Mouse (Mus musculus): Measurements from ENCODE around the gene Tbxa2r.

Tbxa2r gene

GRCm38 (mm10) chr10:81365073-81365472, 36.5 kb downstream of the Tbxa2r start:
- no peak for DNase-seq (ENCODE audit: low spot score in 2 of 2)

DNA sequence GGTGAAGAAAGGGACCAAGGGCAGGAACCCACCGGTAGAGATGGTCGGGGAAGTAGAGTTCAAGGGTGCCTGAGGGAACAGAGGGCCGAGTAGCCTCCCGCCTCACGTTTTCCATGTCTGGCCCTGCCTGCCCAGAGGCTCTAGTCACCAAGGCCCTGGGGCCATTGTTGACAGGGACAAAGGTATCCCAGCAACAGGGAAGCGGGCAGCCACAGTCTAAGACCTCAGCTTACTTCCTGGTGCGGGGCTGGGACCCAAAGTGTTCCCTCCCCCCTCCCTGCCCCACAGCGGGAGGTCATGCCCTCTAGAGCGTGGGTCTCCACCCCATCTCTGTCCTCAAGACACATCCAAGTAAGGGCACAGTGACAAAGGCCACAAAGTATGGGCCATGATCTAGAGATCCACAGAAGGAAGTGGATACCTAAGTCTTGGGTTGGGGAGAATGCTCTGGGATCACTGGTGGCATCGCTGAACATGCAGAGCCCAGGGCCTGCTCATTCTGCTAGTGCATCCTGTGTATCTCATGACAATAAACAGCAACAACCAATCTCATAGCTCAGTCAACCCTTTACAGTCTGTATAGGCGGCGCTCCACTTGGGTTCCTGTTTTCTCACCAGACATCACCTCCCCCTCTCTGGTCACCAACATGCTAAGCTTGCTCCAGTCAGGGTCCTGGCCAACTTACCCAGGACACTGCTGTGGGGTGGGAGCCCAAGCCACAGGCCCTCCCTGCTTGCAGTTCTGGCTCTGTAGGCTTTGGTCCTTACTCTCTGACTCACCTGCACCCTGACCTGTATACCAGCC, 37.3 kb downstream of the Tbxa2r start, which contains the start of gene 4930404N11Rik:
Gene 4930404N11Rik (minus strand): TSS at position 145 of the 805 bp plus-strand sequence.
- DNase-seq (ENCODE audit: low spot score in 2 of 2) = no peak

DNA sequence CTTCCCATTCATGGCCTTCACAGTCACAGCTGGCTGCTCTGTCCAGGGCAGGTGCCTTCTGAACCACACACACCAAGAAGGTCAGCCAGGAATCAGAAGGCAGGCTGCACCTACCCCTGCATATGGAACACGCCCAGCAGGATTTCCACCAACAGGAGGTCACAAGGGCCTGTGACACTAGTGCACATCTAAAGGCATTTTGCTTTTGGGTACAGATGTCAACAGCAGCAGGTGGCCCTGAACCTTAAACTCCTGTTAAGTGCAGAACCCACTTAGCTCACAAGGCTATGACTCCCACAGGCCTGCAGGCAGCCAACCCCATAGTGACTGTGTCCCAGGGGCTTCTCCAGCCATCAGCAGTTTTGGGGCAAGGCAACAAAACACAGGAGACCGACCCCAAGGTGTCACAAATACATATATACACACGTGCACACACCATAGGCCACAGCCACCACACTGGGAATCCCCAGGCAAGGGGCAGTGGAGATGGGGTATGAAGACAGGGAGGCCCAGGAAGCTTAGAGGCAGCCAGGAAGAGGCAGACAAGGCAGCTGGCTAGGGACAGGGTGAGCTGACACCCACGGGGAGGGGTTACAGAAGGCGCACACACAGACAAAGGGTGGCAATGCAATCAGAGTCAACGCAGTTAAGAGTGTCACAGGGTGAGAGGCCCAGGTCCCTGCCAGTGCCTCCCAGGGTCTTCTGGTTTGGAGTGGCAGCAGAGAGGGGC, 38.1 kb downstream of the Tbxa2r start:
- DNase-seq (ENCODE audit: low spot score in 2 of 2) = no peak

- no peak for DNase-seq (ENCODE audit: low spot score in 2 of 2)
These were observed 38.6 kb downstream of the Tbxa2r start for GRCm38 (mm10) chr10:81367207-81367495.

DNA sequence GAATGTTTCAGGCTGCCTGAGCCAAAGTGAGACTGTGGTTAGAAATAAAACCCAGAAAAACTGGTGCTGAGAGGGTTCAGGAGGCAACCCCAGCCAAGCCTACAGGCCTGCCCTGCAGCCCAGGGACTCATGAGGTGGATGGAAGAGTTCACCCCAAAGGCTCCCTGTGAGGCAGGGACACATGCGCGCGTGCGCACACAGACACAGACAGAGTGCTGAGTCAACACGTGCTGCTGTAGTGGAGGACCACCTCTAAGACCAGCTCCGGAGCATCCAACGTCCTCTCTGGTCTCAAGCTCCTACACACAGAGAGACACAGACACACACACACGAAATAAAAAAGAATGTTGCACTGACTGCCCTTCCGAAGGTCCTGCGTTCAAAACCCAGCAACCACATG, 46.8 kb downstream of the Tbxa2r start:
- DNase-seq (ENCODE audit: low spot score in 2 of 2) = no peak

- DNase-seq (ENCODE audit: low spot score in 2 of 2) = no peak
These were observed 48.2 kb downstream of the Tbxa2r start for GRCm38 (mm10) chr10:81376561-81377361.

DNA sequence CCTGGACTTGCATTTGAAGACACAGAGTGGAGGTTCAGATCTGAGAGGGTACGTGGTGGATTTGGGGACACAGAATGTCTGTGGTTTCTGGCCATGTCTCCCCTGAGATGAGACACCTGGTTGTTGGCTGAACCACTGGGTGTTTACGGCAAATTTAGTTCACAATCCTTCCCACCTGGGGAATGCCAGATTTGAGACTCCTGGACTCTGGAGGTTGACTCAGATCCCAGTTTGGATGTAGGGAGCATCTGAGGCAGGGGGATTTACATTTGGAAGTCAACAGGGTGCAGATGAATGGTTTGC, 48.8 kb downstream of the Tbxa2r start:
- DNase-seq (ENCODE audit: low spot score in 2 of 2) = no peak

GRCm38 (mm10) chr10:81377793-81378552, 49.4 kb downstream of the Tbxa2r start, which contains the start of gene Fzr1:
Fzr1 (minus strand) TSS chr10:81378516.
- DNase-seq (ENCODE audit: low spot score in 2 of 2) = no peak

- peak; percentile 100 for DNase-seq (ENCODE audit: low spot score in 2 of 2)
These were observed 50.1 kb downstream of the Tbxa2r start for GRCm38 (mm10) chr10:81378553-81379182.

DNA sequence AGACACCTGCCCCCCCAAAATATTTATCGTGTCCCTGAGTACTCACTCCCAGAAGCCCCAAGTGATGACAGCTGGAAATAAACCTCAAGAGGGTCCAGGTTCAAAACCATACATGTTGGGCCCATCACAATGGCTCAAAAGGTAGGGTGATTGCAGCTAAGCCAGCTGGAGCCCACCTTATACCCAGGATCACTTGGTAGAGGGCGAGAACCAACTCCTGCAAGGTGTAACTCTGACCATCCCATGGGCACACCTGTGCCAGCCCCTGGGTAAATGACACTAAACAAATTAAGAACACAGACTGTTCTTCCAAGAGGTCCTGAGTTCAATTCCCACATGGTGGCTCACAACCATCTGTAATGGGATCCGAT, 50.6 kb downstream of the Tbxa2r start:
- DNase-seq (ENCODE audit: low spot score in 2 of 2) = no peak

DNA sequence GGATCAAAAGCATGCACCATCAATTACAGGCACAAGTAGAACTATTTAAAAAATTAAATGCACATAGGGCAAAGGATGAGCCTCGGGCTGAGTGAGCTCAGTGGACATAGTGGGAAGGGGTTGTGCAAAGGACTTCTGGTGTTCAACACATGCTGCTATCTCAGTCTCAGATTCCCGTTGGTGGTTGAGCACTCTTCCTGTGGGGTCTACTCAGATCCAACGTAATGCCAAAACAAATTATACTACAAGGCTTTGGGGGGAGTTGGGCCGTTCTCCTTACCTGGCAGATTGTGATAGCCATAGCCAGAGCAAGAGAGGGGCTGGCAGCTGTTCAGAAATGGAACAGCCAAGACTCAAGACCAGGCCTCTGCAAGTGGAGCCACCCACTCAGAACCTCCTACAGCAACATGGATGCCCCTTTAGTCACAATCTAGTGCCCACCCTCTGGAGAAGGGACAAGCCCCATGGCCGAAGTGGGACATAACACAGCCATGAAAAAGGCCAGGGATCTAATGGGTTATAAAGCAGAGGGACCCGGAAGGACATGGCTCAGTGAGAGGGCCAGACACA, 51.4 kb downstream of the Tbxa2r start:
- no peak for DNase-seq (ENCODE audit: low spot score in 2 of 2)

DNA sequence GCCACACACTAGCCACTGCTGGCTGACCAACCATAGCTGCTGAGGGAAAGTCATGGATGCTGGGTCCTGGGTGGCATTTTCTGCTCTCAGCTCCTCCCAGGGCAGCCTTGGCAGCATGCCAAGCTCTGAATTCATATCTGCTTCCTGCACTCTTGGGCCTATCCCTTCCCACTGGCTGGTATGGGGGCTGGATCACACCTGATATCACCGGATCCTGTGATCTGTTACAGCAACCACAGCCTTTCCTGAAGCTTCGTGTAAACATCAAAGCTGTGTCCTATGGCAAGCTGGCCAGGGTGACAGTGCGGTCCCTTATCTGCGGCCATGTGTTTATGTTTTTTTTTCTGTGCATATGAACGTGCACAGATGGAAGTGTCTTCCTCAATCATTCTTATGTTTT, 53.5 kb downstream of the Tbxa2r start:
- DNase-seq (ENCODE audit: low spot score in 2 of 2) = no peak

DNA sequence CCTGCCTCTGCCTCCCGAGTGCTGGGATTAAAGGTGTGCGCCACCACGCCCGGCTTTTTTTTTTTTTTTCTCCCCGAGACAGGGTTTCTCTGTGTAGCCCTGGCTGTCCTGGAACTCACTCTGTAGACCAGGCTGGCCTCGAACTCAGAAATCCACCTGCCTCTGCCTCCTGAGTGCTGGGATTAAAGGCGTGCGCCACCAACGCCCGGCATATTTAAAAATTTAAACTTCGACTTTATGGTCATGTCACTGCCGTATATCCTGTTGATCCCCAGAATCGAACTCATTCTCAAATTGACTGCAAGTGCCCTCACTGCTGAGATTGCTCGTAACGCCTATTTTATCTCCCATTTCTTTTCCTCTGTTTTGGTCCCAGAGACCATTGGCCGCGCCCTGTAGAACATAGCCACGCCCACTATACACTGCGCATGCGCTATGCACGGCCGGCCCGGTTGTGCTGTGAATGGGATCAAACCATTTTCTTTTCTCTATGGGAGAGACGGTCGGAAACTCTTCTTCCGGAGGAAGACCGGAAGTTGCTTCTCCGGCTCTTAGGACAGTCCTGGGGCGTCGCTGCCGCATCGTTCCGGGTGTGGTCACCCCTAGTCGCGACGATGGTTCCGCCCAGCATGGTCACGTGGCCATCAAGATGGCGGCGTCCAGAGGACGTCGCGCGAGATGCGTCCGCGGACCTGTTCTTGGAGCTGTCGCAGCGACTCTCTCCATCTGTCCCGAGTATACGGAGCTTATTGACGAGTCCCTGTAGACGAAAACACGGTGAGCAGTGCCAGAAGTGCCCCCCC, 55.5 kb downstream of the Tbxa2r start, which contains the start of the genes Dohh and Gm48551:
Gene Dohh (plus strand): TSS at position 627 of the 803 bp plus-strand sequence.
Gene Gm48551 (plus strand): TSS at position 665 of the 803 bp plus-strand sequence.
- peak; percentile 98 to 99 for DNase-seq (ENCODE audit: low spot score in 2 of 2)

DNA sequence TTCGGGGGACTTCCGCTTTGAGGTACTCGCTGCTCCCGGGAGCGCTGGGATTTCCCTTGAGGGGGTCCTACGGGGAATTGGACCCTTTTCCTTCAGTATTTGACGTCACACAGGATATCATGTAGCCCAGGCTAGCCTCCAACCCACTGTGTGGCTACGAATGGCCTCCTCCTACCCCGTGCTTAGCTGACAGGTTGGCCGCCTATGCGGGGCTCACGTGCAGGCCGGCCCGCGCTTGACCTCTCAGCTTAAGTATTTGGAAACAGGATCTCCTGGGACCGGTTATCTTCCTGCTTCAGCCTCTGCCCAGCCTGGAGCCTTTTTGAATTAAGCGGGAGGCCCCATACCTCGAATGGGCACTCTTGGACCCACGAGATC, 56.1 kb downstream of the Tbxa2r start:
- no peak for DNase-seq (ENCODE audit: low spot score in 2 of 2)

All from urinary bladder, adult 18-20 months (tissue).